Mouse (Mus musculus) T-helper 1 cell (primary cell): Measurements from ENCODE around the gene Plekhn1.

Experiments
- in situ Hi-C: fragments of 300-600 bp; cut with MboI, MseI; formaldehyde crosslinking; loops from one replicate; pipeline ENCODE4 v1.15.1; 2025; ENCODE audit warnings: high pct_unique_total_duplicates

The Plekhn1 gene

GRCm38 (mm10) chr4:156185456-156185949, 49.2 kb downstream of the Plekhn1 start:
- in situ Hi-C loops, result no loop called here

- in situ Hi-C loops, result no loop called here
Measured at GRCm38 (mm10) chr4:156184291-156184954, 50.2 kb downstream of the Plekhn1 start.

- in situ Hi-C loops, result no loop called here
Measured at GRCm38 (mm10) chr4:156183747-156184146, 50.9 kb downstream of the Plekhn1 start.

DNA sequence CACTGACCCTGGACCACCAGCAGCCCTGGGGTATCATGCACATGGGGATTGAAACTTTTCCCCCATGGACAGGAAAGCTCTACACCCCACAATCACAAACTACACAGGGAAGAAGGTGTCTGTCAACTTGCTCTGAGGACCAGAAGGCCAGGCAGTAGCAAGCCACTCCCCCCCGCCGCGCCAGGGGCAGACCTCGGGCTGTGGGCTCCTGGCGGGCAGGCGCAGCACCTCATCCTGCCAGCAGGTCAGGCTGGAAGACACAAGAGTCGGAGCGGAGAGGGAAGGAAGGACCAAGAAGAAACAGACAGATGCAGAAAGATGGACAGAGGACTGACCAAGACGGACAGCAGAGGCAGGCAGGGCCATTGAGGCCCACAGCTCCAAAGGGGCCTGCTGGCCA, 57.0 kb downstream of the Plekhn1 start:
- in situ Hi-C loops, result no loop called here

DNA sequence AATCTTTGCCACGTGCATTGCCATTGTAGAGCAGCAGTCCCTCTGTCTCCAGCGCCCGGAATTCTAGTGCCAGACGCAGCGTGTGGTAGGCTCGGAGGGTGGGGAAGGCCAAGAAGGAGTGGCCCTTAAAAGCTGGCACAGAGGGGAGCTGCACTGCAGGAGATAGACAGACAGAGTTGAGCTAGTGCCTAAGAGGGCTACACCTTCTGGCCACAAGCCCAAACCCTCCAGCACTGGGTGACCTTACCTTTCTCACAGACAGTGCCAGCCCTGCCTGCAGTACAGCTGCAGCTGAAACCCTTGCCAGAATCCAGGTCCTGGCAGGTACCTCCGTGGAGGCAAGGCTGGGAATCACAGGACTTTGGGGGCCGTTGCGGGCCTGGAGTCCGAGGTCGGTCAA, 62.8 kb downstream of the Plekhn1 start:
- in situ Hi-C loops, result loop anchor here (5.0 kb wide), 1 partner anchor 730 kb away; no protein-coding TSS in a partner anchor
